Mouse (Mus musculus) intestine, postnatal 0 days (tissue): ENCODE measurements around the gene Eef1g. TPM values are rescaled to one million over a fixed set of nuclear protein-coding genes. Genes with fewer than 3 reads are reported as not detected.

ENCODE experiments used
- ATAC-seq: fragments of 200-750 bp; cut with Nextera tagmentation; 2 replicates; pipeline ENCODE4 v1.8.0; 2017; ENCODE audit warnings: mild to moderate bottlenecking, moderate TSS enrichment, moderate library complexity
- H3K27ac ChIP-seq: fragments of 300-500 bp; sonication (generic); 2 replicates; pipeline ENCODE4 v1.5.1; 2014; ENCODE audit warnings: mild to moderate bottlenecking, low read depth, low read length, moderate library complexity
- H3K27me3 ChIP-seq: fragments of 300-500 bp; sonication (generic); replicated peaks from 2 replicates; pipeline ENCODE4 v1.6.1; 2014; ENCODE audit warnings: low read length, mixed read lengths; ENCODE audit not compliant: control insufficient read depth, insufficient read depth
- H3K36me3 ChIP-seq: fragments of 300-500 bp; sonication (generic); 2 replicates; pipeline ENCODE4 v1.6.1; 2014; ENCODE audit warnings: mild to moderate bottlenecking, moderate library complexity; ENCODE audit not compliant: control insufficient read depth, insufficient read depth
- H3K4me1 ChIP-seq: fragments of 300-500 bp; sonication (generic); replicated peaks from 2 replicates; pipeline ENCODE4 v1.6.1; 2014; ENCODE audit warnings: antibody characterized with exemption, low read length, mixed read lengths; ENCODE audit not compliant: control insufficient read depth, insufficient read depth
- H3K4me2 ChIP-seq: fragments of 300-500 bp; sonication (generic); replicated peaks from 2 replicates; pipeline ENCODE4 v1.6.1; 2014; ENCODE audit warnings: low read depth, mild to moderate bottlenecking, moderate library complexity
- H3K4me3 ChIP-seq: fragments of 300-500 bp; sonication (generic); 2 replicates; pipeline ENCODE4 v1.5.1; 2014; ENCODE audit warnings: low read depth, low read length
- H3K9ac ChIP-seq: fragments of 300-500 bp; sonication (generic); 2 replicates; pipeline ENCODE4 v1.6.1; 2014; ENCODE audit warnings: mild to moderate bottlenecking, low read depth, low read length
- H3K9me3 ChIP-seq: fragments of 300-500 bp; sonication (generic); 2 replicates; pipeline ENCODE4 v1.6.1; 2016; ENCODE audit warnings: mixed run types; ENCODE audit not compliant: control insufficient read depth
- CTCF ChIP-seq: sonication (generic); IDR thresholded peaks from 2 replicates; pipeline ENCODE4 v1.5.1; 2016; ENCODE audit warnings: low read depth, mild to moderate bottlenecking, control low read depth, antibody characterized with exemption, moderate library complexity
- WGBS: fragments of 180-500 bp; shearing (Covaris S2); extraction: QIAGEN DNeasy Blood & Tissue Kit; methylation state at CpG from one replicate; pipeline ENCODE4 v1.1.7; 2014; 5-methylcytosine and 5-hydroxymethylcytosine counted together
- polyA plus RNA-seq: library from polyadenylated mRNA; unstranded; fragments of >200 nt; fragmentation: Nextera tagmentation; extraction: Ambion mirVana; gene quantifications from 2 replicates; pipeline ENCODE4 v1.2.1, GENCODE M21; 2015

Eef1g gene
- polyA plus RNA-seq, 1 experiment from 2014 or later: 168 TPM

- Histone ChIP-seq H3K4me1 (no peaks in the 10 kb centered on the region; the same call in 1 of the 2 replicates), H3K27me3 (no peaks in the 10 kb centered on the region), H3K27ac (no peak overlapping the region), H3K4me3 (no peak overlapping the region), H3K36me3 (peaks cover 49% of the 10 kb centered on the region), H3K9ac (0 out of 2 replicates have a peak overlapping the region, but pooled peaks have one; percentile 7), H3K4me2 (peak overlapping the region; percentile 81), H3K9me3 (no peaks in the 10 kb centered on the region)
- no peak for TF ChIP-seq CTCF
- WGBS: 22% methylated on average over 5 of the region's 5 CpGs
- ATAC-seq: no peak
These were observed 22.8 kb upstream of the Eef1g start for GRCm38 (mm10) chr19:8944062-8944461.

GRCm38 (mm10) chr19:8944750-8945149 is 22.1 kb upstream of the Eef1g start:
- peaks cover 52% of the 10 kb centered on the region for H3K36me3 ChIP-seq
- H3K9me3 ChIP-seq: no peaks in the 10 kb centered on the region
- no peaks in the 10 kb centered on the region; the same call in 1 of the 2 replicates for H3K4me1 ChIP-seq
- no peaks in the 10 kb centered on the region for H3K27me3 ChIP-seq
- no peak for ATAC-seq
- no peak for TF ChIP-seq CTCF
- WGBS: 14% methylated on average over 5 of the region's 5 CpGs
- peak overlapping the region; percentile 20 for H3K4me3 ChIP-seq
- H3K9ac ChIP-seq: 0 out of 2 replicates have a peak overlapping the region, but pooled peaks have one; percentile 1
- H3K4me2 ChIP-seq: peak overlapping the region; percentile 50
- H3K27ac ChIP-seq: no peak overlapping the region; the same call in 1 of the 2 replicates

- Histone ChIP-seq H3K36me3 (peaks cover 54% of the 10 kb centered on the region), H3K27ac (no peak overlapping the region; the same call in 1 of the 2 replicates)
These were observed 21.6 kb upstream of the Eef1g start for GRCm38 (mm10) chr19:8945251-8945650.

DNA sequence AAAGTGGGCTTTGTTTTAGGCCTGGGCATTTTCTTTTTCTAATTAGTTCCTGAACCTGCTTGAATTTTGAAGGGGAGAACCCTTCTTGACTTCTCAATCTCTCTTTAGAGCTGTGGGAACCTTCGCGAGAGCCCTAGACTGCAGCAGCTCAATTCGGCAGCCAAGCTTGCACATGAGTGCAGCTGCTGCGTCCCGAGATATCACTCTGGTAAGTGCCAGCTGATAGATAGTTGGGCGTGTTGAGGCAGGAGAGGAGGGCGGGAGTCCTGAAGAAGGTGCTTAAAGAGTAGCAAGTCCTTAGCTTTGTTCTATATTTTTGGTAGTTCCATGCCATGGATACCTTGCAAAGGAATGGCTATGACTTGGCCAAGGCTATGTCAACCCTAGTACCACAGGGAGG is 19.9 kb upstream of the Eef1g start:
- Histone ChIP-seq H3K4me2 (no peak overlapping the region), H3K4me1 (no peaks in the 10 kb centered on the region), H3K27me3 (no peaks in the 10 kb centered on the region), H3K36me3 (peaks cover 64% of the 10 kb centered on the region), H3K4me3 (no peak overlapping the region), H3K27ac (no peak overlapping the region), H3K9me3 (no peaks in the 10 kb centered on the region), H3K9ac (no peak overlapping the region)
- TF ChIP-seq CTCF: no peak
- 87% methylated on average over 7 of the region's 7 CpGs for WGBS
- ATAC-seq: no peak

More at GRCm38 (mm10) chr19:8945251-8945650, 21.6 kb upstream of the Eef1g start:
- Histone ChIP-seq H3K27me3 (no peaks in the 10 kb centered on the region), H3K9me3 (no peaks in the 10 kb centered on the region), H3K4me2 (peak overlapping the region; percentile 50), H3K4me1 (no peaks in the 10 kb centered on the region; the same call in 1 of the 2 replicates), H3K4me3 (peak overlapping the region; percentile 20), H3K9ac (0 out of 2 replicates have a peak overlapping the region, but pooled peaks have one; percentile 1)
- no peak for ATAC-seq
- WGBS: 58% methylated on average over 6 of the region's 6 CpGs
- TF ChIP-seq CTCF: no peak; the same call in 1 of the 2 replicates

GRCm38 (mm10) chr19:8950190-8950589 is 16.7 kb upstream of the Eef1g start:
- H3K36me3 ChIP-seq: peaks cover 68% of the 10 kb centered on the region
- no peaks in the 10 kb centered on the region for H3K27me3 ChIP-seq
- H3K4me3 ChIP-seq: no peak overlapping the region
- no peaks in the 10 kb centered on the region for H3K9me3 ChIP-seq
- H3K9ac ChIP-seq: no peak overlapping the region
- H3K4me2 ChIP-seq: no peak overlapping the region
- ATAC-seq: no peak
- 91% methylated on average over 5 of the region's 5 CpGs for WGBS
- no peak for TF ChIP-seq CTCF
- H3K4me1 ChIP-seq: no peaks in the 10 kb centered on the region
- no peak overlapping the region for H3K27ac ChIP-seq

- Histone ChIP-seq H3K27ac (no peak overlapping the region), H3K4me2 (no peak overlapping the region), H3K4me3 (no peak overlapping the region), H3K4me1 (no peaks in the 10 kb centered on the region), H3K9me3 (no peaks in the 10 kb centered on the region), H3K36me3 (peaks cover 49% of the 10 kb centered on the region), H3K27me3 (no peaks in the 10 kb centered on the region), H3K9ac (no peak overlapping the region)
- WGBS: 84% methylated on average over 9 of the region's 9 CpGs
- no peak for TF ChIP-seq CTCF
- no peak for ATAC-seq
These were observed 14.6 kb upstream of the Eef1g start for GRCm38 (mm10) chr19:8952241-8952640.
